Mouse (Mus musculus): Measurements from ENCODE around the gene Anxa5. TPM values are rescaled to one million over a fixed set of nuclear protein-coding genes. Genes with fewer than 3 reads are reported as not detected.

Gene Anxa5
- polyA plus RNA-seq (2014; fragmentation: Nextera tagmentation; extraction: Ambion mirVana), result 64.9 and 75.8 TPM in 2 replicates

GRCm38 (mm10) chr3:36475532-36476087 lies at the start of gene Anxa5, which contains the start of gene 1810062G17Rik:
TSS of gene Anxa5 (minus strand) at chr3:36475894.
TSS of gene 1810062G17Rik (plus strand) at chr3:36475937.
- Histone ChIP-seq H3K9ac (peak within 1 kb of the TSS; percentile 58), H3K27me3 (ENCODE audit: control insufficient read depth, insufficient read depth, low read length) (peaks cover 5% of the 10 kb centered on the region; the same call in 1 of the 2 replicates), H3K36me3 (replicated peaks; ENCODE audit: control insufficient read depth, insufficient read depth) (no peaks in the 10 kb centered on the region), H3K4me2 (replicated peaks) (peak within 1 kb of the TSS; percentile 92), H3K4me3 (replicated peaks; ENCODE audit: low read length) (peak within 1 kb of the TSS; percentile 60), H3K9me3 (ENCODE audit: control insufficient read depth, low read length) (no peaks in the 10 kb centered on the region), H3K4me1 (replicated peaks; ENCODE audit: control insufficient read depth, insufficient read depth, low read length) (peaks cover 7% of the 10 kb centered on the region; the same call in 1 of the 2 replicates), H3K27ac (no peak within 1 kb of the TSS)
- WGBS, result under 1% methylated on average over 32 of the region's 32 CpGs
- DNase-seq (ENCODE audit: low spot score) (peak; percentile 79), ATAC-seq (ENCODE audit: low FRiP score) (peak; percentile 94)

- peaks cover 3% of the 10 kb centered on the region; the same call in 1 of the 2 replicates for H3K4me1 ChIP-seq (replicated peaks; ENCODE audit: control insufficient read depth, insufficient read depth, low read length)
- no peak overlapping the region for H3K27ac ChIP-seq
- peaks cover 22% of the 10 kb centered on the region for H3K27me3 ChIP-seq (ENCODE audit: control insufficient read depth, insufficient read depth, low read length)
- no peak overlapping the region for H3K9ac ChIP-seq
- ATAC-seq (ENCODE audit: low FRiP score) (no peak), DNase-seq (ENCODE audit: low spot score) (no peak)
- 84% methylated on average over 3 of the region's 3 CpGs for WGBS
- H3K9me3 ChIP-seq (ENCODE audit: control insufficient read depth, low read length), result no peaks in the 10 kb centered on the region
- no peak overlapping the region for H3K4me2 ChIP-seq (replicated peaks)
- no peaks in the 10 kb centered on the region for H3K36me3 ChIP-seq (replicated peaks; ENCODE audit: control insufficient read depth, insufficient read depth)
- H3K4me3 ChIP-seq (replicated peaks; ENCODE audit: low read length), result no peak overlapping the region
Measured at GRCm38 (mm10) chr3:36524466-36524865, 48.8 kb upstream of the Anxa5 start.

GRCm38 (mm10) chr3:36522137-36522536 lies 46.4 kb upstream of the Anxa5 start:
- Histone ChIP-seq H3K9ac (no peak overlapping the region), H3K9me3 (ENCODE audit: control insufficient read depth, low read length) (no peaks in the 10 kb centered on the region), H3K36me3 (replicated peaks; ENCODE audit: control insufficient read depth, insufficient read depth) (no peaks in the 10 kb centered on the region), H3K27ac (no peak overlapping the region), H3K4me3 (replicated peaks; ENCODE audit: low read length) (no peak overlapping the region), H3K4me1 (replicated peaks; ENCODE audit: control insufficient read depth, insufficient read depth, low read length) (peaks cover 3% of the 10 kb centered on the region; the same call in 1 of the 2 replicates), H3K27me3 (ENCODE audit: control insufficient read depth, insufficient read depth, low read length) (peaks cover 22% of the 10 kb centered on the region), H3K4me2 (replicated peaks) (peak overlapping the region; percentile 93; the same call in 1 of the 2 replicates)
- DNase-seq (ENCODE audit: low spot score), result no peak
- ATAC-seq (ENCODE audit: low FRiP score), result no peak
- 2% methylated on average over 4 of the region's 4 CpGs for WGBS

GRCm38 (mm10) chr3:36521073-36522060 lies 45.7 kb upstream of the Anxa5 start, which contains the start of gene Gm11549:
TSS of gene Gm11549 (minus strand) at chr3:36521813.
- Histone ChIP-seq H3K9me3 (ENCODE audit: control insufficient read depth, low read length) (no peaks in the 10 kb centered on the region), H3K27me3 (ENCODE audit: control insufficient read depth, insufficient read depth, low read length) (peaks cover 22% of the 10 kb centered on the region), H3K36me3 (replicated peaks; ENCODE audit: control insufficient read depth, insufficient read depth) (no peaks in the 10 kb centered on the region), H3K4me2 (replicated peaks) (peak within 1 kb of the TSS; percentile 93), H3K4me3 (replicated peaks; ENCODE audit: low read length) (peak within 1 kb of the TSS; percentile 47), H3K4me1 (replicated peaks; ENCODE audit: control insufficient read depth, insufficient read depth, low read length) (peaks cover 3% of the 10 kb centered on the region; the same call in 1 of the 2 replicates), H3K9ac (peak within 1 kb of the TSS; percentile 57), H3K27ac (no peak within 1 kb of the TSS)
- peak; percentile 41 for DNase-seq (ENCODE audit: low spot score)
- peak; percentile 59 for ATAC-seq (ENCODE audit: low FRiP score)
- WGBS, result under 1% methylated on average over 51 of the region's 51 CpGs

- Histone ChIP-seq H3K4me3 (replicated peaks; ENCODE audit: low read length) (no peak overlapping the region), H3K9ac (no peak overlapping the region), H3K4me1 (replicated peaks; ENCODE audit: control insufficient read depth, insufficient read depth, low read length) (peaks cover 3% of the 10 kb centered on the region; the same call in 1 of the 2 replicates), H3K27ac (no peak overlapping the region), H3K9me3 (ENCODE audit: control insufficient read depth, low read length) (no peaks in the 10 kb centered on the region), H3K27me3 (ENCODE audit: control insufficient read depth, insufficient read depth, low read length) (peaks cover 12% of the 10 kb centered on the region), H3K4me2 (replicated peaks) (no peak overlapping the region), H3K36me3 (replicated peaks; ENCODE audit: control insufficient read depth, insufficient read depth) (no peaks in the 10 kb centered on the region)
- DNase-seq (ENCODE audit: low spot score) (no peak), ATAC-seq (ENCODE audit: low FRiP score) (no peak)
- 89% methylated on average over 9 of the region's 9 CpGs for WGBS
Measured at GRCm38 (mm10) chr3:36516196-36516595, 40.5 kb upstream of the Anxa5 start.

- Histone ChIP-seq H3K4me2 (replicated peaks) (no peak overlapping the region), H3K4me1 (replicated peaks; ENCODE audit: control insufficient read depth, insufficient read depth, low read length) (no peaks in the 10 kb centered on the region), H3K4me3 (replicated peaks; ENCODE audit: low read length) (no peak overlapping the region), H3K27ac (no peak overlapping the region), H3K27me3 (ENCODE audit: control insufficient read depth, insufficient read depth, low read length) (no peaks in the 10 kb centered on the region), H3K9ac (no peak overlapping the region), H3K9me3 (ENCODE audit: control insufficient read depth, low read length) (no peaks in the 10 kb centered on the region), H3K36me3 (replicated peaks; ENCODE audit: control insufficient read depth, insufficient read depth) (no peaks in the 10 kb centered on the region)
- 88% methylated on average over 6 of the region's 6 CpGs for WGBS
- DNase-seq (ENCODE audit: low spot score) (no peak), ATAC-seq (ENCODE audit: low FRiP score) (no peak)
Measured at GRCm38 (mm10) chr3:36511491-36511890, 35.8 kb upstream of the Anxa5 start.

GRCm38 (mm10) chr3:36505809-36506735 lies 30.4 kb upstream of the Anxa5 start:
- Histone ChIP-seq H3K9ac (no peak overlapping the region), H3K36me3 (replicated peaks; ENCODE audit: control insufficient read depth, insufficient read depth) (no peaks in the 10 kb centered on the region), H3K4me3 (replicated peaks; ENCODE audit: low read length) (no peak overlapping the region), H3K9me3 (ENCODE audit: control insufficient read depth, low read length) (no peaks in the 10 kb centered on the region), H3K27ac (no peak overlapping the region), H3K4me2 (replicated peaks) (no peak overlapping the region), H3K27me3 (ENCODE audit: control insufficient read depth, insufficient read depth, low read length) (no peaks in the 10 kb centered on the region), H3K4me1 (replicated peaks; ENCODE audit: control insufficient read depth, insufficient read depth, low read length) (no peaks in the 10 kb centered on the region)
- 56% methylated on average over 10 of the region's 10 CpGs for WGBS
- no peak for ATAC-seq (ENCODE audit: low FRiP score)
- DNase-seq (ENCODE audit: low spot score), result no peak

GRCm38 (mm10) chr3:36505306-36505705 lies 29.6 kb upstream of the Anxa5 start:
- DNase-seq (ENCODE audit: low spot score), result no peak
- WGBS, result 83% methylated on average over 8 of the region's 8 CpGs
- ATAC-seq (ENCODE audit: low FRiP score), result no peak

More at GRCm38 (mm10) chr3:36505306-36505705, 29.6 kb upstream of the Anxa5 start:
- no peaks in the 10 kb centered on the region for H3K36me3 ChIP-seq (replicated peaks; ENCODE audit: control insufficient read depth, insufficient read depth)
- H3K4me2 ChIP-seq (replicated peaks), result no peak overlapping the region
- no peaks in the 10 kb centered on the region for H3K4me1 ChIP-seq (replicated peaks; ENCODE audit: control insufficient read depth, insufficient read depth, low read length)
- H3K4me3 ChIP-seq (replicated peaks; ENCODE audit: low read length), result no peak overlapping the region
- H3K9me3 ChIP-seq (ENCODE audit: control insufficient read depth, low read length), result no peaks in the 10 kb centered on the region
- no peak overlapping the region for H3K27ac ChIP-seq
- no peaks in the 10 kb centered on the region for H3K27me3 ChIP-seq (ENCODE audit: control insufficient read depth, insufficient read depth, low read length)
- H3K9ac ChIP-seq, result no peak overlapping the region

Measured in hindbrain, embryonic 14.5 days (tissue).